10 mouse cellular contexts compared by ENCODE assay signal in genomic region chr2:148521966-148522575, GRCm38 (mm10).
DNase-seq lines count a peak whose midpoint lies in the region; ATAC-seq and TF ChIP-seq lines count a peak whose summit lies in the region.
"Had no signal": no experiment of that assay in that cellular context is flagged by ENCODE, and none has a peak within 500 bp of the region (broad histone marks: within the 10 kb centered on the region; RNA-seq: fewer than 3 reads in every experiment).

No protein-coding gene starts in this region.

- no peak for TF ChIP-seq POLR2A in kidney, adult 2 months (IDR thresholded peaks at IDR 0.05; ENCODE audit: low read depth, low read length)

- H3K27ac ChIP-seq in kidney, adult 2 months (ENCODE audit: insufficient read depth, low read depth, low read length): no peak overlapping the region
- H3K27ac ChIP-seq in kidney, embryonic 15.5 days: no peak overlapping the region
- H3K27ac ChIP-seq in liver, embryonic 12.5 days: no peak overlapping the region
- no peak overlapping the region for H3K27ac ChIP-seq in intestine, postnatal 0 days (ENCODE audit: low read depth, low read length)

- no peaks in the 10 kb centered on the region for H3K9me3 ChIP-seq in kidney, embryonic 15.5 days (replicated peaks)
- H3K9me3 ChIP-seq in liver, embryonic 12.5 days (replicated peaks): no peaks in the 10 kb centered on the region
- no peaks in the 10 kb centered on the region for H3K9me3 ChIP-seq in intestine, postnatal 0 days (ENCODE audit: control insufficient read depth)

- H3K4me1 ChIP-seq in kidney, adult 2 months (ENCODE audit: control insufficient read depth, insufficient read depth, low read length): no peaks in the 10 kb centered on the region
- peaks cover 8% of the 10 kb centered on the region; the same call in 1 of the 2 replicates for H3K4me1 ChIP-seq in kidney, embryonic 15.5 days
- no peaks in the 10 kb centered on the region for H3K4me1 ChIP-seq in liver, embryonic 12.5 days
- H3K4me1 ChIP-seq in intestine, postnatal 0 days (replicated peaks; ENCODE audit: control insufficient read depth, insufficient read depth, low read length): no peaks in the 10 kb centered on the region

- no peaks in the 10 kb centered on the region for H3K36me3 ChIP-seq in kidney, adult 2 months (ENCODE audit: control insufficient read depth, insufficient read depth, low read length)
- H3K36me3 ChIP-seq in kidney, embryonic 15.5 days: no peaks in the 10 kb centered on the region
- no peaks in the 10 kb centered on the region for H3K36me3 ChIP-seq in liver, embryonic 12.5 days
- no peaks in the 10 kb centered on the region for H3K36me3 ChIP-seq in intestine, postnatal 0 days (ENCODE audit: control insufficient read depth, insufficient read depth)
- H3K36me3 ChIP-seq: G1E had no signal

- TF ChIP-seq CTCF in kidney, adult 2 months (conservative IDR thresholded peaks at IDR 0.05; ENCODE audit: insufficient read depth, insufficient read length, low read depth, low read length): no peak
- TF ChIP-seq CTCF in intestine, postnatal 0 days (IDR thresholded peaks at IDR 0.05; ENCODE audit: low read depth): no peak

- H3K9ac ChIP-seq in kidney, embryonic 15.5 days: no peak overlapping the region
- no peak overlapping the region for H3K9ac ChIP-seq in liver, embryonic 12.5 days
- no peak overlapping the region for H3K9ac ChIP-seq in intestine, postnatal 0 days (ENCODE audit: low read depth, low read length)

- 59% methylated on average over 5 of the region's 5 CpGs for WGBS in kidney, adult 2 months
- 48% methylated on average over 5 of the region's 5 CpGs for WGBS in kidney, embryonic 15.5 days
- WGBS in liver, embryonic 12.5 days (ENCODE audit: insufficient replicate concordance): 20% methylated on average over 5 of the region's 5 CpGs
- 63% methylated on average over 5 of the region's 5 CpGs for WGBS in intestine, postnatal 0 days

- ATAC-seq in kidney, embryonic 15.5 days (replicated peaks; ENCODE audit: low FRiP score): no peak
- ATAC-seq in liver, embryonic 12.5 days: peak; percentile 35; the same call in 1 of the 2 replicates
- ATAC-seq in intestine, postnatal 0 days: no peak

- peak; percentile 22 for DNase-seq in kidney, adult 2 months
- DNase-seq in c-Kit-positive CD71-negative TER-119-negative erythroid progenitor cells, embryonic 14.5 days (ENCODE audit: low read depth): peak; percentile 68
- DNase-seq in monocyte, adult 2 months (ENCODE audit: low read depth in 1 of 2, low spot score in 2 of 2): peak; percentile 64 to 76
- DNase-seq in right cerebral cortex, postnatal 4 days: no peak
- no peak for DNase-seq in cerebellum, adult 11 months
- DNase-seq: kidney, postnatal 4 days had no signal

- no peaks in the 10 kb centered on the region for H3K27me3 ChIP-seq in kidney, adult 2 months (replicated peaks; ENCODE audit: control insufficient read depth, insufficient read depth, low read length)
- H3K27me3 ChIP-seq in kidney, embryonic 15.5 days: no peaks in the 10 kb centered on the region
- H3K27me3 ChIP-seq in liver, embryonic 12.5 days (replicated peaks): no peaks in the 10 kb centered on the region
- H3K27me3 ChIP-seq in intestine, postnatal 0 days (replicated peaks; ENCODE audit: control insufficient read depth, insufficient read depth, low read length): no peaks in the 10 kb centered on the region

- no peak overlapping the region for H3K4me2 ChIP-seq in kidney, embryonic 15.5 days
- no peak overlapping the region for H3K4me2 ChIP-seq in liver, embryonic 12.5 days
- H3K4me2 ChIP-seq in intestine, postnatal 0 days (replicated peaks; ENCODE audit: low read depth): no peak overlapping the region

- no peak overlapping the region for H3K4me3 ChIP-seq in kidney, adult 2 months (ENCODE audit: insufficient read depth, low read depth, low read length)
- no peak overlapping the region for H3K4me3 ChIP-seq in kidney, embryonic 15.5 days (replicated peaks)
- H3K4me3 ChIP-seq in liver, embryonic 12.5 days: no peak overlapping the region
- no peak overlapping the region for H3K4me3 ChIP-seq in intestine, postnatal 0 days (ENCODE audit: low read depth, low read length)

Comparison
In these comparisons a context has a peak if more than half of its experiments do, and no peak if none do; other contexts are left out.
1. DNase-seq: peak in kidney, adult 2 months (single experiment), c-Kit-positive CD71-negative TER-119-negative erythroid progenitor cells, embryonic 14.5 days (single experiment) and monocyte, adult 2 months (2 of 2); none in right cerebral cortex, postnatal 4 days (single experiment) and cerebellum, adult 11 months (single experiment).